Mouse (Mus musculus) thymus, postnatal 25 days (tissue): ENCODE measurements at regions not wholly inside any gene's neighbourhood (a gene's known extent, or its start where the extent isn't known, plus 50 kb on each side); places are given as distances from the start of the nearest gene placed in this dataset.

Experiments used
- DNase-seq: peaks from one replicate; pipeline ENCODE4 v3.0.0; 2022

DNA sequence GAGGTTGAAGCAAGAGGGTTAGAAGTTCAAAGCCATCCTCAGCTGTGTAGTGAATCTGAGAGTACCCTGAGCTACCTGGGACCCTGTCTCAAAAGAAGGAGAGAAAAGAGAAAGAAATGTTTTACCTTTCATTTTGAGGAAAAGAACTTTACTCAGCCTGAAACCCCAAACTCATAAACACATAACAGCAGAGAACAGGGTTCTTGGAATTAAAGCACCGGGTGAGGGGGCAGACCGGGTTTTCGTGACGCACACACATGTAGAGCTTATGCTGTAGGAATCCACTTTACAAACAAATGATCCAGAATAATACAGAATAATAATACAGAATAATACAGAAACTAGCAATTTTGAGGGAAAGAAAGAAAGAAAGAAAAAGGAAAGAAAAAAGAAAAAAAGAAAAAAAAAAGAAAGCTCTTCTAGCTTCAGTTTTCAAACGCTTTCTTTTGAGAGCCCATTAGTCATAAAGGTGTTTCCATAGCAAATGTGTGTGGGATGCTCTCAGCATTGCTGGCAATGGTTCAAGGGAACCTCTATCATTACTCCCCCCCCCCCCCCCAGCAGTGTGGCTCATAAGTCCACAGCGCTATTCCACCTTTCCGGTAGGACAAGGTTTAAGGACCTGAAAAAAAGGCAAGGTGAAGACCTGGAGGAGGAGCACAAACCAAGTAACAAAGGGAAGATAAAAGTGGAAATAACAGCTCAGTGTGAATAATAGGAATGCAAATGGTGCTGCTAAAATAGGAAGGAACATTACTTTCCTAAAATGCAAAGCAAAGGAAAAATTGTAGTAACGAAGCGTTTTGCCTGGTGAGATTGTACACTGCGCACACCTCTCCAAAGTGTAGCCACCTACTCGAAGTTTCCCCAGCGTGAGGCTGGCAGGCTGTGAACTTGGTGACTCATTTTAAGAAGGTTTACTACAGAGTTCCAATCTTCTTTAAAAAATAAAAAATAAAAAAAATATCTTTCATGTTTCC, 110.3 kb downstream of the Btg1 start:
- no peak for DNase-seq

DNA sequence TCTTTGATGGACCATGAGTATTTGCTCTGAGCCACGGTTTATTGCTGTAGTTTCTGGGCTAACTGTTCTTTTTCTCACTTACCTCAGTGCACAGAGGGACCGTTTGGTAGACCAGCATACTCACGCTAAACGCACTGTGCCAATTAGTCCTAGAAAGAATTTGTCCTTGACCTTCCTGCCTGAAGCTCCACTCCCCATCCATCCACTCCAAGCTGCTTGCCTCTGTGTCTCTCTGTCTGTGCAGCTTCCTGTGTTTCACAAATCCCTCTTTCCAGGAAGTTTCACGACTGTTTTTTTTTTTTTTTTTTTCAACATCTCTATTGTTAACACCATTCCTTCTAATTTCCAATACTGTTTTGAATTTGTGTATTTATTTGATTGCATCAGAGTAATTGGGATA, 116.8 kb downstream of the Btg1 start:
- no peak for DNase-seq

DNA sequence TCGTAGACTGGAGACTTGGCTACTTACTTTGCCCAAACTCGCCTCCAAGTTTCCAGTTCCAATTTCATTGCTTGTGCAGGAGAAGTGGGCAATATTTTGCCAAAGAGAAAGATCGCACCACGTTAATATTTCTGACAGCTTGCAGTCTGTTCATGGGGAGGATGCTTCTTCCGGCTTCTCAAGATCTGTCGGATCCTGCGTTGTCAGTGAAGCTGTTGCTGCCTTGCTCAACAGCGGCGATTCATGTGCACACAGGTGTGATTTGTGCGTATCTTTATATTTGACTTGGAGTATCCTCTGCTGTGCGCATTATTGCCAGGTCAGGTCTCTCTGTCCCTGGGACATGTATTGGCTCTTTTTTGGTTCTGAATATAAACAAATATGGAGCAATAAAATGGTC, 118.3 kb downstream of the Btg1 start:
- no peak for DNase-seq

DNA sequence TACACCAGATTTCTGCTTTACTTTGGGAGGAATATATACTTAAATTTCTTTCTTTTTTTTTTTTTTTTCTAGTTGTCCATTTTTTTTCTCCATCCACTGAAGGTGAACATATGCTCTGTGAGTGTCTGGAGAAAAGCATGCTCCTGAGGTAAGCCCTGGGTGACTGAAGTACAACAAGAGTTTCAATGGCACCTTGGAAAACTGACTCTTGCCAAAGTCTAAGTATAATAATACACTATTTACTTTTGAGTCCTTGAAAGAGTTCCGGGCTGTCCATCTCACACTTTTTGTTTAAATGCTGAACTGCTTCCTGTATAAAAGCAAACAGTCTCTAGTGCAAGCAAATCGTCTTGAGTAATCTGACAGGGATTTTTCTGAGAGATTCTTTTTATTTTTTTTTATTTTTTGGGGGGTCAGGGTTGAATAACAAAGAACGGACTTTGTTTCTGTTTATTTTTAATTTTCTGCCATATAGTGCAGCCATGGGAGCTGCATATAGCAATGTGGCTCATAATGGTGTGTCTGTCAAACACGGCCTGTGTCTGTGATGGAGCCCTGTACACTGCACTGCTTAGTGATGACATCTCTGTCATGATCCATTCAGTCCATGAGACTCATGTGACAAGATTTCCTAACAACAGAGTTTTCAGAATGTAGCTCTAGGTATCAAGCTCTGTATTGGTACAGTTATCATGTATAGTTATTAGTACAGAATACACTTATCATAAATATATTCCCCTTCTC, 119.3 kb downstream of the Btg1 start:
- no peak for DNase-seq

DNA sequence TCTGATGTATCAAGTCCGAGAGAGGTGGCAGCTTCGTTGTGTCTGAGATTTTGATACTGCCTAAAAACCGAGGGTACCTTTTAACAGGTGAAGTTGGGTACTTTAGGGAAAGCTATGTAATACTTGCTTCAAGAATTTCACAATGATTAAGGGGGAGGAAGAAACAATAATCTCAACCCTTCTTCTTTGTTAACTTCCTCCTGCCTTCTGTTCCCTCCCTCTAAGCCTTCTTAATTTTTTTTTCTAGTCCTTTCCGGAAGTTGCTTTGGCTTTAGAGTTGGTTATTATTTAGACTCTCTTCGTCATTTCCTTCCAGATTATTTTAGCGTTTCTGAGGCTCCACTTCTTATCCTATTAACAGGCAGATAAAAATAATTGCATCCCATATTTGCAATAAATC, 121.2 kb downstream of the Btg1 start:
- DNase-seq = no peak

DNA sequence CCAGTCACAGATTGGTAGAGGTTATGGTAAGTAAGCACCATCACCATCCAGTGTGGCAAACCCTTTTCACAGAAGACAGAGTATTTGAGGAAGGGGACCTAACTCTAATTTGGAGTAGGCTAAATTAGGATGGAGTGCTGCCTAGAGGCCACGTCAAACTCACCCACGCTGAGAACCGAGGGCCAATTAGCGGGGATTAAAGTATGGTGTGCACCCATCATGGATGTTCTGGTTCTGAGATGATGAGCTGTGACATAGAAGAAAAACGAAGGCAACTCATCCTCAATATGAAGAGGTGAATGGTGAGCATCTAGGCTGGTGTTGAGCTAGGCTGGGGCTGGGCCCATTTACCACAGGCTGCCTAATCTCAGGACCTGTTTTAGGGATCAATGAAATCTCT, 121.8 kb downstream of the Btg1 start:
- no peak for DNase-seq

DNA sequence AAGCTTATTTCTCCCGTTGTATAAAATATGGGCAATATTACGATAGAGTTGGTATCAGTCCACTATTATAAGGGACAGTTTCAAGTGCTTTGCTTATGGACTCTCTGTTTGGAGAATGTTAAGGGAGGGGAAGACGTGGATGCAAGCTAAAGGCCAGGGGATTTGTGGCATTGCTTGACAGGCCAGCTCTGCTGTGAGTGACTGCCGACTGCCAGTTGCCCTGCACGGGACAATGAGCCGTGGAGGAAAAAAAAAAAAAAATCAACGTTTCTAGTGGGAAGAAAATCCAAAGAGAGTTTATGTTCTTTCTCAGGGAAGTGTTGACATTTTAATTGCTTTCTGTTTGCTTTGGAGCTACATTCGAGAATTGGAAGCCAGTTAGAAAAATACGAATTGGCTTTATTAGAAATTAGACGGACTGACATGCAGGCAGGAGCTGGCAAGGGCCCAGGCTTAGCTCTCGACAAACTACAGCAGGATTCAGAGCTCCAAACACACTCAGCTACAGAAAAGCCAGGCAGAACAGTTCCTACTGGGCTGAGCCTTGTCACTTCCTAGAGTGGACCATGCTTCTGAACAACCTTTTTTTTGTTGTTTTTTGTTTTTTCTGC, 127.5 kb downstream of the Btg1 start:
- no peak for DNase-seq

DNA sequence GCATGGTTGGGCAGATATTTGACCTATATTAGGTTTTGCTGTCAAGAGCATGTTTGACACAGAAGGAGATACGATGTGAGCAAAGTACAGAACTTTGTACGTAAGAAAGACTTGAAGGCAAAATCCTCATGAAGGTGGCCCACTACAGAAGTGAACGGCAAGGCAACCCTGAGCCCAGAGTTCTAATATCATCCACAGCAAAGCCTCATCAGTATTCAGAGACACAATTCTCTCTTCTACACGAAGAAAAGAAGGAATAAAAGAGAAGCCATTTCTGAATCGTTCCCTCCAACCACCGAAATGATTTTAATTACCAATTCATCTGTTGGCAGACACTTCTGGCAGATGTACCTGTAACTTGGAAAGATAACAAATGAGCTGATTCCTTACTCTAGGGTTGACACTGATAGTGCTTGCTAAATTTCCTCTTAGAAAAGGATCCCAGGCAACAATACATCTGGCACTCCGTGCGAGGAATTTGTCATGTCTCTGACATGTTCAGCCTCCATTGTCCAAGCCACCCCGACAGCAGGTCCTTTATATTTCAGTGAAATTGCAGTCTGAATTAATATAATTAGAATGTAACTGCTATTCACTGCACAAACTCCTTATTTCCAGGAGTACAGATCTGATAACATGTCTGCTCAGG, 130.3 kb downstream of the Btg1 start:
- DNase-seq = no peak

DNA sequence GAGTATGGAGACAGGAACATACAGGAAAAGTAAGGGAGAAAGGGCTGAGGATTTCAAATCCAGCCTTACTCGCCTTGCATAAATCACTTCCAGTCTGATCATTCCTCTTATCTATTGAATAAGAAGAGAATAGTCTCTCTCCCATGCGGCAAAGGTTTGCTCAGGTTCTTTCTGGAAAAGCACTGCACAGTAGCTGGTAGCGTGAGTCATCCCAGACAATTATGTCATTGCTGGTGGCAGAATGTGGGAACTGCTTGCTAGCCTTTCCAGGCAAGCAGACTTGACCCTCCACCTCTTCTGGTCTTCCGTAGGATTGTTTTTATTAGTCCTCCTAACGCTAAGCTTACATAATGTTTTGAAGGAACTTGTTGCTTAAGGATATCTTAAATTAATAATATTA, 134.1 kb downstream of the Btg1 start:
- no peak for DNase-seq

DNA sequence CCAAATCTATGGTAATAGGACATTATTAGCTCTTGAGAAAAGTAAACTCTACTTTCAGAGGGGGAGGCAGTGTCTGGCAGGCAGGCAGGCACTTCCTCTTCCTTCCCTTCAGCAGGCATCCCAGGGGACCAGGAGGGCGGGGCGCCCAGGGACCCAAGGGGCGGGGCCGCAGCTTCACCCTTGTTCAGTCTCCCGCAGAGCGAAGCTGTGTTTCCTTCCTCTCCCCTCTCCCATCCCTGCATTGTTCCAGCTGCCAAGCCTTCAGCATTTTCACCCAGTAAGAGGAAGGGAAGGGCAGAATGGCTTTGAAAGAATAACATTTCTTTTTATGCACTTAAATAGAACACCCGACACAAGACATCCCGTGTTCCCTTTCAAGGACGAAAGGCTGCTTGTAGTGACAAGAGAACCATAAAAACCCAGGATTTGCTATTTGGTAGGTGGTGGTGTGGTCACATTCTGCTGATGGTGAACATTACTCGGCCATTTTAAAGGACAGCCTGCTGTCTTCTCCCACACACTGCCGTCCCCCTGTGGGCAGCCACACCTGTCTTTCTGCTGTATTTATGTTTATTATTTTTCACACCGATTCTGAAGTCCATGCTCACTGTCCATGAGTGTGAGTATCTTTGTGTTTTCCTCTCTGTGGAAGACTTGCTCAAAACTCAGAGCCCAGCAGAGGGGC, 134.9 kb downstream of the Btg1 start:
- peak; percentile 90 for DNase-seq

DNA sequence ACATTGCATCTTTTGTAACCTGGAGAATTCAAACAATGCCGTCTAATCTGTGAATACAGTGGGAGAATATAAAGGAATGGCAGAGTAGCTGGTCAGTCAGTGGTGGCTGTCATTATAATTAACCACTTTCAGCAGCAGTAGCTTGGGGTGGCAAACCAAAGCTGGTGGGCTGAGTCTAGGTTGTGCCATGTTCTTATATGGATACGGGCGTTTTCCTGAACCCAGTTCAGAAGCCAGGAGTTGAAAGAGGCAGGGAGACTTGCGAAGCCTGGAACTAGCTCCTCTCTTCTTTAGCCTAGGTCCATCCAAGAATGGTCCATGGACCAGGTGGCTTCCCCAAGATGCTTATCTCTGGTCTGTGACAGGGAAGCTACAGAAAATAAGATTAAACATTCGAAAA, 135.7 kb downstream of the Btg1 start:
- no peak for DNase-seq

DNA sequence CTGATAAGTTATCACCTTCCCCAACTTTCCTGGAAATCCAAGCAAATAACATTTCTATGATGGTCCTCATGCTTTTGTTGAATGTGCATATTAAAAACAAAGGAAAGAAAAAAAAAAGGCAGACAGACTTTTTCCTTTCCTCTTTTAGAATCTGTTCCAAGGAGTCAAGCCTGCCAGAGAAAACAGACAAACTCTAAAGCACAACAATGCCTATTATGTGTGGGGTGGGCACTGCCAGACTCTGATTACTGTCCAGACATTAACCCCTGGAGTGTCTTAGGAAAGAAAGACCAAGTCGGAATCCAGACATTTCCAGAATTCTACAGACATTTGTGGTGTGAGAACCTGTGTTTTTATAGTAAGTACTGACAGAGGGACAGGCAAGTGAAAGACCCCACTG, 136.7 kb downstream of the Btg1 start:
- DNase-seq = no peak

DNA sequence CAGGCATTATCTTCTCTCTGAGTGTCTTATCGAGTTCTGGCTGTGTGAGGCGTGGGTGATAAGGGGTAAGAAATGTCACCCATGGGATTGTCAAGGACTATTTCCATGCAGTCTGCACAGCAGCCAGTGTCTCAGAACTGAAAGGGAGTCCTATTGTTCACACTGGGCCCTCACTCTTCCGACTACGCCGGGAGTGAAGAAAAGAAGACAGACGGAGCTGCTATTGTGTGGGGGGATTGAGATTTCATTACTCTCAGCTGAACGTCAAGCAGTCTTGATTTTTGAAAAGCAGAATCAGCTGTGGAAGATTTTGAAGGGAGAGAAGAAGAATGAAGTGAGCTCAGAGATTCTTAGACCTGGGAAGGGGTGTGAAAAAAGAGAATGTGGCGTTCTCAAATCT, 138.9 kb downstream of the Btg1 start:
- no peak for DNase-seq

DNA sequence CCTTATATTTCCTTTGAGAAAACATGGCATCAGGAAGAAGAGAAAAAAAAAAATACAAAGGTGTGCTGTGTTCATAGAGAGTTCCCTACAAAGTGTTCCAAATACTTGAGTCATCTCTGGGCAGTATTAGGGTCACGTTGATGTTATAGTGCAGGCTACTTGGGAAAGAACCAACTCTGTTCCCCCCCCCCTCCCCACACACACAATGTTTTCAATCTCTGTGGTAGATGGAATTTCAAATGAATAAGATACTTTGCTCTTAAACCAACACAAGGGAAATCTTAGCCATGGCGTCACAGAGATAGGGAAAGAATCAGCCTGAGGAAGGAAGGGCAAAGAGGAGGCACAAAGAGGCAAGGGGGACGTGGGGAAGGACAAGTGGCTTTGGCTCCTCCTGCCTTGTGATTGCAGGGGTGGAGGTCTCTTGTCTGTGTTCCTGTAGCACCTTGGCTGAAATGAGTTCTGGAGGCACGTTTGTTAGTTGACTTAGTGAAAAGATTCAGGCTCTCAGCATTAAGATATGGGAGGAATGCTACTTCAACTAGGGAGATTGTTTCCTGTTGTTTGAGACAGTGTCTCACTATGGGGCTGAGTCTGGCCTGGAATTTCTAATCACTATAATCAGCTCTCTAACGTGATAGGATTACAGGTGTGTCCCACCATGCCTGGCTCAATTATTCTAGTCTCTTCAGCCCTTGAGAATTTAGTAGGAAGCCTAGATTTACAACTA, 139.7 kb downstream of the Btg1 start:
- DNase-seq = no peak

DNA sequence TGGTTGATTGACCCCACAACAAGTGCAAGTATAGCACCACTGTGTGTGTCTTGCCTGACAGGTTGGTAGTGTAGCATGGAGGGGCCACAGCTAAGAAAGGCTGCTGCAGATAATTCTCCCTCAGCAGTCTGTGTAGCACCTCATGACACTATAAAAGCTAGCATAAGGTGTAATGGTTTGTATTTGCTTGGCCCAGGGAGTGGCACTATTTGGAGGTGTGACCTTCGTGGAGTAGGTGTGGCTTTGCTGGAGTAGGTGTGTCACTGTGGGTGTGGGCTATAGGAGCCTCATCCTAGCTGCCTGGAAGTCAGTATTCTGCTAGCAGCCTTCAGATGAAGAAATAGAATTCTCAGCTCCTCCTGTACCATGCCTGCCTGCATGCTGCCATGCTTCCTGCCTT, 140.5 kb downstream of the Btg1 start:
- DNase-seq = no peak

DNA sequence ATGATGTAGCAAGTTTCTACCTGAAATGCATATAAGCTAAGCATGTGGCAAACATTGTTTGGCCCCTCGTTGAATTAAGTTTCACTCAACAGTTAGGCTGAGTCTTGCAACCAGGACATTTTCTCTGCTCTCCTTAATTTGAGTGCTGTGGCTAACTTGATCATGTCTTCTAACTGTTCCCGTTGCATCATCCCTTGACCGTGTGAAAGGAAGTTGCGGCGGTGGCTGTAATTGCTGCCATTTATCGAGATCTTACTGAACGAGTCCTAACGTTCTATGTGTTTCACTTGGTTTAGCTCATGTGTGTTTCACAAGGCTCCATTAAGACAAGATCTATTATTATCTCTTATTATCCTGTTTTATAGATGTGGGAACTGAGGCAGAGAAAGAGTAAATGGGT, 144.8 kb downstream of the Btg1 start:
- no peak for DNase-seq

DNA sequence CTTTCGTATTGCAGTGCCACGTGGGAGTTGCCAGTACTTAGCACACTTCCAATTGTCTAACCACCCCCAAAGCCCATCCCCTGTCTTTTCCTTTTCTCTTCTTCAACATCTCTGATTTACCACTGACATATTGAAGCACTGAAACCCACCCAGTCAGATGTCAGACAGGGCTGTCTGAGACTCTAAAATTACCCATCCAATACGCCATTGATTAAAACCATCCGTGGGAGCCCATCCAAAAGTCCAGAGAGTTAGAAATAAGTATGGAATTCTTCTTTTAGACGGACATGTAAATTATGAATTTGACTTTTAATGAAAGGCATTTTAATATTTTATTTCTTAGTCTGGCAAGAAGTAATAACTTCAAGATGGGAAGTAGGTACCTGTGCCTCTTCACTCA, 148.8 kb downstream of the Btg1 start:
- no peak for DNase-seq

DNA sequence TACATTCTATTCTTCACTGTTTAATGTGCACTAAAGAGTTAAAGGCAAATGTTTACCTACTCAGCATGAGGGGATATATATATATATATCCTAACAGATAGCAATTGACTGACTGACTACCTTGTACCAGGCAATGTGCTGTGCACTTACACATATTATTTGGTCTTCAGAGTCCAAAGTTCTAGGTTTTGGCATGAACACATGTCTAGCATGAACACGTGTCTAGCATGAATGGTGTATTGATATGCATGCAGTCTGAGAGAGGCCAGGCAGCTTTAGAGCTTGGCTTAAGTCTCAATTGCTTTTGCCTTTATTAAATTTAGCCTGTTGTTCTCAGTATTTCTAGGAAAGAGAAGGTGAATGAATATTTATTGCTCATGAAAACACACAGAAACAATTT, 161.4 kb downstream of the Btg1 start:
- DNase-seq = no peak

DNA sequence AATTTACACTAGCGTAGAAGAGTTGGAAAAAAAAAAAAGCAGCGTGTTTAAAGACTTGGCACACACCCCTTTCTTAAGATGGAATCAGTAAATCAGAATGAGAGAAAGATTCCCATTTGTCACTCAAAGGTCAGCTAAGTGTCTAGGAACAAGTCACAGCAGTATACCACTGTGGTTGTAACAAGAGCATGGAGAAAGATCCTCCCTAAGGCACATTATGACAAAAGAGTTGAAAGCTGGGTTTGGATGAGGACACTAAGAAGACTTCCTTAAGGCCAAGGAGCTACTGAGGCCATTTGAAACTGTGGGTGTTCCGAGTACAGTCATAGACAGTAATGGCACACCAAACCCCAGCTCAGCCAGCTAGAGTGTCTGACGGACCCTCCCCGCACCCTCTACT, 167.2 kb downstream of the Btg1 start:
- no peak for DNase-seq

DNA sequence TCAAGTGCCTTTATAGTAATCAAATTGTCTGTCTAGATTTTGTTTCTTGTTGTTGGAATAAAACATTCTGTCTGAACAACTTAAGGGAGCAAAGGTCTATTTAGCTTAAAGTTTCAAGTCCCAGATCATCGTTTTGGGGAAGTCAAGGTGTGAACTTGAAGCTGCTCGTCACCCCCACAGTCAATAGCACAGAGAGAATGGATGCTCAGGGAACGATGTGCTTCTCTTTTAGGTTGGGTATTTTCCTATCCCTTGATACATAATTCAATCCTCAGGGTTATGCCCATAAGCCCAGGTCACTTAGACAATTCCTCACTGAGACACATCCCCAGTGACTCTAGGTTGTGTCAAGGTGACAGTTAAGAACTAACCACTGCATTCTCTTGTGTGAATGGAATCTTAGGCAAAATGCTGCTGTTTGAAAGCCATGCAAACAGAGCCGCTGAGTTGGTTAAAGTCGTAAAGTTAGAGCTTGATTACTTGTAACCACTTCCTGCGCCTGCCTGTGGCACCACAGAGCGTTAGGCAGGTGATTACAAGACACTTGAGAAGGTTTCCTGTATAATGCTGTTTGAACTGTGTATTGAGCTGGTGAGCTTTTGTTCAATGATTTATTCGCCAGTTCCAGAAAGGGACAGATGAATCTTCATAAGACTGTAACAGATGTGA, 170.2 kb downstream of the Btg1 start:
- DNase-seq = peak; percentile 78

DNA sequence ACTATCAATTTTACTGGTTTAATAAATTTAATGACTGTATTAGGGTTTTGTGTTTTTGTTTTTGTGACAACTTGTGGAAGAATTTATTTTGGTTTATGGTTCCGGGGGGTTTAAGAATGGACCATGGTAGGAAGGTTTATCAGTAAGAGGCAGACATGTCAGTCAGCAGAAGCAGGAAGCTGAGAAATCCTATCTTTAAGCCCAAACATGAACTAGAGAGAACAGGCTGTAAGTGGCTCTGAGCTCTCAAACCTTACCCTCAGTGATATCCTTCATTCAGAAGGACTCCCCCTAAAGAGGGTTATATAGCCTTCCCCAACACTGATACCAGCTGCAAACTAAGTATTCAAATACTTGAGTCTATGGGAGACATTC, 170.8 kb downstream of the Btg1 start:
- peak; percentile 23 for DNase-seq
